Comparison of ENCODE assay signal across 15 mouse cellular contexts in the genomic region with DNA sequence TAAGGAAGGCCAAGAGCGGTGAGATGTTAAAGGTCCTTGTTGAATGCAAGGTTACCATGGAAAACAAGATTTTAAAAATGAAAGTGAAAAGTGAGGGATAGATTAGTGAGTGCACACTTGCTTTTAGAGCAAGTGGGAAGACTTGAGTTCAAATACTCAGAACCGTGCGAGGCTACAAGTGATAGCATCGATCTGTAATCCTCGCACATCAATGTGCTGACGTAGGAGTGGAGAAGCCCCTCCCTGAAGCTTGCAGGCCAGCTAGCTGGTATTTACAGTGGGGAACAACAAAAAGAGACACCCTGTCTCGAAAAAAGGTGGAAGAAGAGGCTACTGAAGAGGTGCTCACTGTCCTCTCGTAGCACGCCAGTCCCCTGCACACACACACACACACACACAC.
"Had no signal": no experiment of that assay in that cellular context is flagged by ENCODE, and none has a peak within 500 bp of the region (broad histone marks: within the 10 kb centered on the region; RNA-seq: fewer than 3 reads in every experiment).

No protein-coding gene starts in this region.

- DNase-seq: kidney, adult 2 months; kidney, postnatal 14 days; lung, adult 2 months; lung, postnatal 36 days; right cerebral cortex, adult 18-20 months; right cerebral cortex, postnatal 25 days; thymus, postnatal 36 days had no signal

- H3K4me2 ChIP-seq: kidney, embryonic 15.5 days; midbrain, embryonic 11.5 days; midbrain, embryonic 15.5 days; neural tube, embryonic 15.5 days had no signal

- H3K9me3 ChIP-seq: kidney, embryonic 15.5 days; limb, embryonic 10.5 days; midbrain, embryonic 15.5 days; neural tube, embryonic 15.5 days had no signal

- H3K4me1 ChIP-seq: kidney, embryonic 15.5 days; midbrain, embryonic 15.5 days; neural tube, embryonic 15.5 days had no signal

- H3K27ac ChIP-seq: kidney, embryonic 15.5 days; left cerebral cortex, adult 2 months; limb, embryonic 10.5 days; midbrain, embryonic 15.5 days; neural tube, embryonic 15.5 days had no signal

- ATAC-seq: intestine, embryonic 16.5 days; lung, postnatal 0 days; midbrain, embryonic 15.5 days had no signal

- H3K27me3 ChIP-seq: kidney, embryonic 15.5 days; midbrain, embryonic 15.5 days; neural tube, embryonic 15.5 days had no signal

- H3K36me3 ChIP-seq: kidney, embryonic 15.5 days; limb, embryonic 10.5 days; midbrain, embryonic 15.5 days; neural tube, embryonic 15.5 days had no signal

- H3K9ac ChIP-seq: kidney, embryonic 15.5 days; midbrain, embryonic 15.5 days; neural tube, embryonic 15.5 days had no signal

- H3K4me3 ChIP-seq: kidney, embryonic 15.5 days; left cerebral cortex, adult 2 months; limb, embryonic 10.5 days; midbrain, embryonic 15.5 days; neural tube, embryonic 15.5 days had no signal
